Mouse (Mus musculus): ENCODE measurements around the gene Vmn1r204. TPM values are rescaled to one million over a fixed set of nuclear protein-coding genes. Genes with fewer than 3 reads are reported as not detected.
"Not testable (repeated sequence)": the region's sequence is repeated elsewhere in the genome, so short reads cannot be mapped to it uniquely, and the experiment has no call there.

Gene Vmn1r204
- total RNA-seq (2021), result not detected
- long read RNA-seq, experiment 1, result 0 reads
- long read RNA-seq, experiment 2, result 0 reads

GRCm38 (mm10) chr13:22552898-22553297, at the start of gene Vmn1r204:
Vmn1r204 (plus strand) TSS chr13:22553198.
- DNase-seq, result not testable (repeated sequence)

GRCm38 (mm10) chr13:22505281-22505680, 47.7 kb upstream of the Vmn1r204 start, which contains the start of gene Vmn1r202:
Vmn1r202 (minus strand) TSS chr13:22505381.
- DNase-seq, result no peak

DNA sequence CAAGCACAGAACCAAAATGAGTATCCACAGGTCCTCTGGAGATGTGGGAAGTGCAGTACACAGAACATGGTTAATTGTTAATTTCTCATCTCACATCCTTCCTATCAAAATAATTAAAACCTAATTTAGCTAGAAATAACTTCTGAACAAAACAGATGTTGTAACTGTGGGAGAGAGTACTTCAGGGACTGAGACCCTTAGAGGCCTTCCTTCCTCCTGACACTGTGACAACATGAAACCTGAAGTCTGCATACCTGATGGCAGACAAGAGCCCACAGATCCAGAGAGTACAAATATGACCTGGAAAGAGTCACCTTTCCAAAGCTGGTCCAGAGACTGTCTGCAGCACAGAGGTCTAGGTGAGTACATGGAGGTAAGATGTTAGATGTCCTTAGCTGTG, 35.2 kb upstream of the Vmn1r204 start, which contains the start of gene Vmn1r203:
TSS of gene Vmn1r203 (plus strand) at position 301 of the 400 bp plus-strand sequence.
- no peak for DNase-seq

- DNase-seq, result not testable (repeated sequence)
Observed at GRCm38 (mm10) chr13:22574911-22575310, 21.9 kb downstream of the Vmn1r204 start.

- not testable (repeated sequence) for DNase-seq
Observed at GRCm38 (mm10) chr13:22583336-22583735, 30.3 kb downstream of the Vmn1r204 start.

- no peak for DNase-seq
Observed at GRCm38 (mm10) chr13:22592900-22593299, 39.9 kb downstream of the Vmn1r204 start, which contains the start of gene Vmn1r205. Vmn1r205 (minus strand) TSS chr13:22593000.

Other genes with a start within 250 kb of the Vmn1r204 start
- not detected for gene Vmn1r197, start 228.6 kb upstream of the Vmn1r204 start, total RNA-seq (2021)
- not detected for gene Vmn1r198, start 202.8 kb upstream of the Vmn1r204 start, total RNA-seq (2021)
- gene Vmn1r199, start 173.4 kb upstream of the Vmn1r204 start, total RNA-seq (2021), result not detected
- gene Vmn1r200, start 162.8 kb upstream of the Vmn1r204 start, total RNA-seq (2021), result not detected
- gene Vmn1r201, start 81.3 kb upstream of the Vmn1r204 start, total RNA-seq (2021), result not detected
- gene Vmn1r202, start 47.8 kb upstream of the Vmn1r204 start, total RNA-seq (2021), result not detected
- not detected for gene Vmn1r203, start 35.1 kb upstream of the Vmn1r204 start, total RNA-seq (2021)
- gene Vmn1r205, start 39.8 kb downstream of the Vmn1r204 start, total RNA-seq (2021), result not detected
- gene Vmn1r206, start 71.1 kb downstream of the Vmn1r204 start, total RNA-seq (2021), result not detected
- gene Vmn1r207-ps, start 176.4 kb downstream of the Vmn1r204 start, total RNA-seq (2021), result not detected
- gene Vmn1r208, start 224.2 kb downstream of the Vmn1r204 start, total RNA-seq (2021), result not detected

Data from gastrocnemius, postnatal 25 days (tissue).